Mouse (Mus musculus) small intestine, adult 2 months (tissue): ENCODE measurements around the gene Wdr17.

Source experiments
- CTCF ChIP-seq: fragments of 200-500 bp; IDR thresholded peaks from 2 replicates; pipeline ENCODE4 v1.5.1; 2012; ENCODE audit warnings: low read depth, mild to moderate bottlenecking, control low read depth, inconsistent platforms, low read length, moderate library complexity, mixed read lengths; ENCODE audit not compliant: insufficient replicate concordance, insufficient read length; ENCODE audit errors: extremely low read depth
- POLR2A ChIP-seq: fragments of 200-500 bp; IDR thresholded peaks from 2 replicates; pipeline ENCODE4 v1.6.1; 2012; ENCODE audit warnings: low read depth, mild to moderate bottlenecking, control low read depth, inconsistent platforms, low read length, moderate library complexity

DNA sequence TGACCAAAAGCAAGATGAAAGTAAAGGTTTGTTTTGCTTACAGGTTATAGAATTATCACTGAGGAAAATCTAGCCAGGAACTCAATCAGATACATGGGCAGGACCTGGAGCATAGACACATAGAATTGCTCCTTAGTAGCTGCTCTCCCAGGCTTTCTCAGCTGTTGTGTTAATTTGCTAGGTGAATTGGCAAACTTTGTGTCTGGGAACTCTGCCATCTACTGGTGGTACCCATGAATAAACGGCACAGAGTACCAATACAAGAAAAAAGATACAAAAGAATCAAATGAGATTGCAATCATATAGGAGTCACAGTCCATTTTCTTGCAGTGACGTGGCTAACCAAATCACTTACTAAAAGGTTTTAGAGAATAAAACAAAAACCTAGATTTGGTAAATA, 181.2 kb downstream of the Wdr17 start:
- no peak for TF ChIP-seq POLR2A
- TF ChIP-seq CTCF, result no peak
